Mouse (Mus musculus): Measurements from ENCODE around the gene Rgs3. TPM values are rescaled to one million over a fixed set of nuclear protein-coding genes. Genes with fewer than 3 reads are reported as not detected.

The Rgs3 gene
- 62.8 and 63.1 TPM in 2 replicates for polyA plus RNA-seq (2015; fragmentation: Nextera tagmentation; extraction: Ambion mirVana)

GRCm38 (mm10) chr4:62559797-62560329 is at the start of gene Rgs3:
Gene Rgs3, plus strand, starts transcription at chr4:62559847.
- H3K9me3 ChIP-seq (replicated peaks; ENCODE audit: control insufficient read depth, low read length): no peaks in the 10 kb centered on the region
- no peak within 1 kb of the TSS for H3K9ac ChIP-seq (ENCODE audit: low read length)
- 50% methylated on average over 6 of the region's 6 CpGs for WGBS
- H3K36me3 ChIP-seq (ENCODE audit: control insufficient read depth, insufficient read depth): no peaks in the 10 kb centered on the region
- no peak within 1 kb of the TSS for H3K27ac ChIP-seq (ENCODE audit: low read length)
- peaks cover 34% of the 10 kb centered on the region for H3K27me3 ChIP-seq (ENCODE audit: control insufficient read depth, insufficient read depth, low read length)
- ATAC-seq (replicated peaks; ENCODE audit: extremely low read depth, insufficient read depth, low FRiP score): no peak
- H3K4me2 ChIP-seq (ENCODE audit: low read depth, low read length): no peak within 1 kb of the TSS
- H3K4me3 ChIP-seq (ENCODE audit: low read length): no peak within 1 kb of the TSS
- H3K4me1 ChIP-seq (ENCODE audit: control insufficient read depth, insufficient read depth, low read length): peaks cover 10% of the 10 kb centered on the region

GRCm38 (mm10) chr4:62509946-62510345 is 49.7 kb upstream of the Rgs3 start:
- no peak overlapping the region for H3K4me2 ChIP-seq (ENCODE audit: low read depth, low read length)
- no peaks in the 10 kb centered on the region for H3K4me1 ChIP-seq (ENCODE audit: control insufficient read depth, insufficient read depth, low read length)
- H3K9me3 ChIP-seq (replicated peaks; ENCODE audit: control insufficient read depth, low read length): no peaks in the 10 kb centered on the region
- H3K9ac ChIP-seq (ENCODE audit: low read length): no peak overlapping the region
- no peaks in the 10 kb centered on the region for H3K27me3 ChIP-seq (ENCODE audit: control insufficient read depth, insufficient read depth, low read length)
- no peak for ATAC-seq (replicated peaks; ENCODE audit: extremely low read depth, insufficient read depth, low FRiP score)
- H3K4me3 ChIP-seq (ENCODE audit: low read length): no peak overlapping the region
- WGBS: 89% methylated on average over 11 of the region's 11 CpGs
- H3K27ac ChIP-seq (ENCODE audit: low read length): no peak overlapping the region
- peaks cover 51% of the 10 kb centered on the region for H3K36me3 ChIP-seq (ENCODE audit: control insufficient read depth, insufficient read depth)

- no peak overlapping the region for H3K9ac ChIP-seq (ENCODE audit: low read length)
- H3K27me3 ChIP-seq (ENCODE audit: control insufficient read depth, insufficient read depth, low read length): no peaks in the 10 kb centered on the region
- no peaks in the 10 kb centered on the region for H3K9me3 ChIP-seq (replicated peaks; ENCODE audit: control insufficient read depth, low read length)
- H3K36me3 ChIP-seq (ENCODE audit: control insufficient read depth, insufficient read depth): peaks cover 35% of the 10 kb centered on the region
- H3K4me2 ChIP-seq (ENCODE audit: low read depth, low read length): no peak overlapping the region
- WGBS: 63% methylated on average over 11 of the region's 11 CpGs
- H3K4me1 ChIP-seq (ENCODE audit: control insufficient read depth, insufficient read depth, low read length): peaks cover 32% of the 10 kb centered on the region
- H3K4me3 ChIP-seq (ENCODE audit: low read length): no peak overlapping the region
- H3K27ac ChIP-seq (ENCODE audit: low read length): no peak overlapping the region
- ATAC-seq (replicated peaks; ENCODE audit: extremely low read depth, insufficient read depth, low FRiP score): no peak
These were observed 45.6 kb upstream of the Rgs3 start for GRCm38 (mm10) chr4:62513998-62514506.

- H3K4me2 ChIP-seq (ENCODE audit: low read depth, low read length): no peak overlapping the region
- no peak overlapping the region for H3K27ac ChIP-seq (ENCODE audit: low read length)
- 68% methylated on average over 7 of the region's 7 CpGs for WGBS
- H3K4me1 ChIP-seq (ENCODE audit: control insufficient read depth, insufficient read depth, low read length): peaks cover 34% of the 10 kb centered on the region
- H3K4me3 ChIP-seq (ENCODE audit: low read length): no peak overlapping the region
- H3K9ac ChIP-seq (ENCODE audit: low read length): no peak overlapping the region
- H3K9me3 ChIP-seq (replicated peaks; ENCODE audit: control insufficient read depth, low read length): no peaks in the 10 kb centered on the region
- no peak for ATAC-seq (replicated peaks; ENCODE audit: extremely low read depth, insufficient read depth, low FRiP score)
- peaks cover 26% of the 10 kb centered on the region for H3K36me3 ChIP-seq (ENCODE audit: control insufficient read depth, insufficient read depth)
- H3K27me3 ChIP-seq (ENCODE audit: control insufficient read depth, insufficient read depth, low read length): no peaks in the 10 kb centered on the region
These were observed 44.7 kb upstream of the Rgs3 start for GRCm38 (mm10) chr4:62514995-62515394.

- no peak overlapping the region; the same call in 1 of the 2 replicates for H3K4me2 ChIP-seq (ENCODE audit: low read depth, low read length)
- H3K36me3 ChIP-seq (ENCODE audit: control insufficient read depth, insufficient read depth): peaks cover 21% of the 10 kb centered on the region
- peaks cover 34% of the 10 kb centered on the region for H3K4me1 ChIP-seq (ENCODE audit: control insufficient read depth, insufficient read depth, low read length)
- no peaks in the 10 kb centered on the region for H3K9me3 ChIP-seq (replicated peaks; ENCODE audit: control insufficient read depth, low read length)
- H3K4me3 ChIP-seq (ENCODE audit: low read length): no peak overlapping the region
- no peaks in the 10 kb centered on the region for H3K27me3 ChIP-seq (ENCODE audit: control insufficient read depth, insufficient read depth, low read length)
- no peak overlapping the region for H3K9ac ChIP-seq (ENCODE audit: low read length)
- peak overlapping the region; percentile 55 for H3K27ac ChIP-seq (ENCODE audit: low read length)
- ATAC-seq (replicated peaks; ENCODE audit: extremely low read depth, insufficient read depth, low FRiP score): no peak
- 36% methylated on average over 3 of the region's 3 CpGs for WGBS
These were observed 44.2 kb upstream of the Rgs3 start for GRCm38 (mm10) chr4:62515490-62515889.

GRCm38 (mm10) chr4:62516079-62516478 is 43.6 kb upstream of the Rgs3 start:
- no peak overlapping the region for H3K4me3 ChIP-seq (ENCODE audit: low read length)
- peak overlapping the region; percentile 16; the same call in 1 of the 2 replicates for H3K4me2 ChIP-seq (ENCODE audit: low read depth, low read length)
- H3K4me1 ChIP-seq (ENCODE audit: control insufficient read depth, insufficient read depth, low read length): peaks cover 34% of the 10 kb centered on the region
- 49% methylated on average over 2 of the region's 2 CpGs for WGBS
- no peaks in the 10 kb centered on the region for H3K27me3 ChIP-seq (ENCODE audit: control insufficient read depth, insufficient read depth, low read length)
- H3K9me3 ChIP-seq (replicated peaks; ENCODE audit: control insufficient read depth, low read length): no peaks in the 10 kb centered on the region
- no peak for ATAC-seq (replicated peaks; ENCODE audit: extremely low read depth, insufficient read depth, low FRiP score)
- H3K36me3 ChIP-seq (ENCODE audit: control insufficient read depth, insufficient read depth): peaks cover 17% of the 10 kb centered on the region
- peak overlapping the region; percentile 55 for H3K27ac ChIP-seq (ENCODE audit: low read length)
- 0 out of 2 replicates have a peak overlapping the region, but pooled peaks have one; percentile 17 for H3K9ac ChIP-seq (ENCODE audit: low read length)

- Histone ChIP-seq H3K4me3 (ENCODE audit: low read length) (no peak overlapping the region), H3K9me3 (replicated peaks; ENCODE audit: control insufficient read depth, low read length) (no peaks in the 10 kb centered on the region), H3K9ac (ENCODE audit: low read length) (no peak overlapping the region), H3K4me2 (ENCODE audit: low read depth, low read length) (no peak overlapping the region), H3K36me3 (ENCODE audit: control insufficient read depth, insufficient read depth) (peaks cover 14% of the 10 kb centered on the region), H3K4me1 (ENCODE audit: control insufficient read depth, insufficient read depth, low read length) (peaks cover 34% of the 10 kb centered on the region), H3K27ac (ENCODE audit: low read length) (peak overlapping the region; percentile 55), H3K27me3 (ENCODE audit: control insufficient read depth, insufficient read depth, low read length) (no peaks in the 10 kb centered on the region)
- no peak for ATAC-seq (replicated peaks; ENCODE audit: extremely low read depth, insufficient read depth, low FRiP score)
- WGBS: 68% methylated on average over 1 of the region's 1 CpGs
These were observed 43.1 kb upstream of the Rgs3 start for GRCm38 (mm10) chr4:62516579-62516978.

GRCm38 (mm10) chr4:62517046-62517445 is 42.6 kb upstream of the Rgs3 start:
- 85% methylated on average over 8 of the region's 8 CpGs for WGBS
- H3K4me1 ChIP-seq (ENCODE audit: control insufficient read depth, insufficient read depth, low read length): peaks cover 34% of the 10 kb centered on the region
- ATAC-seq (replicated peaks; ENCODE audit: extremely low read depth, insufficient read depth, low FRiP score): no peak

GRCm38 (mm10) chr4:62517538-62518415 is 41.9 kb upstream of the Rgs3 start:
- peak overlapping the region; percentile 91 for H3K4me2 ChIP-seq (ENCODE audit: low read depth, low read length)
- peaks cover 7% of the 10 kb centered on the region for H3K36me3 ChIP-seq (ENCODE audit: control insufficient read depth, insufficient read depth)
- 72% methylated on average over 10 of the region's 10 CpGs for WGBS
- no peaks in the 10 kb centered on the region for H3K9me3 ChIP-seq (replicated peaks; ENCODE audit: control insufficient read depth, low read length)
- no peaks in the 10 kb centered on the region for H3K27me3 ChIP-seq (ENCODE audit: control insufficient read depth, insufficient read depth, low read length)
- H3K27ac ChIP-seq (ENCODE audit: low read length): peak overlapping the region; percentile 79
- peak overlapping the region; percentile 87 for H3K9ac ChIP-seq (ENCODE audit: low read length)
- ATAC-seq (replicated peaks; ENCODE audit: extremely low read depth, insufficient read depth, low FRiP score): no peak
- peaks cover 34% of the 10 kb centered on the region for H3K4me1 ChIP-seq (ENCODE audit: control insufficient read depth, insufficient read depth, low read length)
- no peak overlapping the region; the same call in 1 of the 2 replicates for H3K4me3 ChIP-seq (ENCODE audit: low read length)

More at GRCm38 (mm10) chr4:62517046-62517445, 42.6 kb upstream of the Rgs3 start:
- Histone ChIP-seq H3K4me3 (ENCODE audit: low read length) (no peak overlapping the region), H3K27me3 (ENCODE audit: control insufficient read depth, insufficient read depth, low read length) (no peaks in the 10 kb centered on the region), H3K36me3 (ENCODE audit: control insufficient read depth, insufficient read depth) (peaks cover 11% of the 10 kb centered on the region), H3K4me2 (ENCODE audit: low read depth, low read length) (no peak overlapping the region), H3K9me3 (replicated peaks; ENCODE audit: control insufficient read depth, low read length) (no peaks in the 10 kb centered on the region), H3K27ac (ENCODE audit: low read length) (peak overlapping the region; percentile 55), H3K9ac (ENCODE audit: low read length) (no peak overlapping the region)
